Mouse (Mus musculus) hindbrain, postnatal 0 days (tissue): ENCODE data around the gene Arhgap45. TPM values are rescaled to one million over a fixed set of nuclear protein-coding genes. Genes with fewer than 3 reads are reported as not detected.
A peak's percentile ranks its signal among the peaks of the same experiment; 100 is the strongest.

Source experiments
- ATAC-seq: fragments of 200-750 bp; cut with Nextera tagmentation; 2 replicates; pipeline ENCODE4 v1.8.0; 2017; ENCODE audit warnings: mild to moderate bottlenecking, moderate TSS enrichment, moderate library complexity
- DNase-seq: peaks from one replicate; pipeline ENCODE4 v3.0.0-alpha.2; 2015; ENCODE audit warnings: low spot score
- H3K27ac ChIP-seq: fragments of 300-500 bp; sonication (generic); 2 replicates; pipeline ENCODE4 v1.5.1; 2014; ENCODE audit warnings: mild to moderate bottlenecking
- H3K27me3 ChIP-seq: fragments of 300-500 bp; sonication (generic); 2 replicates; pipeline ENCODE4 v1.6.1; 2014; ENCODE audit warnings: low read length, mixed read lengths; ENCODE audit not compliant: insufficient read depth
- H3K36me3 ChIP-seq: fragments of 300-500 bp; sonication (generic); 2 replicates; pipeline ENCODE4 v1.6.1; 2014; ENCODE audit warnings: low read length, mixed read lengths; ENCODE audit not compliant: insufficient read depth
- H3K4me1 ChIP-seq: fragments of 300-500 bp; sonication (generic); 2 replicates; pipeline ENCODE4 v1.6.1; 2014; ENCODE audit warnings: antibody characterized with exemption, low read length, mixed read lengths; ENCODE audit not compliant: insufficient read depth
- H3K4me2 ChIP-seq: fragments of 300-500 bp; sonication (generic); 2 replicates; pipeline ENCODE4 v1.6.1; 2014; ENCODE audit warnings: low read depth, mild to moderate bottlenecking, low read length, moderate library complexity, mixed read lengths
- H3K4me3 ChIP-seq: fragments of 300-500 bp; sonication (generic); 2 replicates; pipeline ENCODE4 v1.5.1; 2014; ENCODE audit warnings: low read length
- H3K9ac ChIP-seq: fragments of 300-500 bp; sonication (generic); replicated peaks from 2 replicates; pipeline ENCODE4 v1.6.1; 2014; ENCODE audit warnings: mild to moderate bottlenecking, low read length, moderate library complexity, mixed read lengths
- H3K9me3 ChIP-seq: fragments of 300-500 bp; sonication (generic); 2 replicates; pipeline ENCODE4 v1.6.1; 2016; ENCODE audit warnings: low read length, mixed read lengths
- CTCF ChIP-seq: IDR thresholded peaks from 2 replicates; pipeline ENCODE4 v1.5.1; 2016; ENCODE audit warnings: antibody characterized with exemption, control low read depth, low read depth
- WGBS: fragments of 180-500 bp; shearing (Covaris S2); extraction: QIAGEN DNeasy Blood & Tissue Kit; methylation state at CpG from one replicate; pipeline ENCODE4 v1.1.7; 2014; 5-methylcytosine and 5-hydroxymethylcytosine counted together
- polyA plus RNA-seq: library from polyadenylated mRNA; unstranded; fragments of >200 nt; fragmentation: Nextera tagmentation; extraction: Ambion mirVana; gene quantifications from 2 replicates; pipeline ENCODE4 v1.2.1, GENCODE M21; 2015
- total RNA-seq: library from RNA; depleted of rRNA; stranded (reverse); fragments of >200 nt; gene quantifications from 2 replicates; pipeline ENCODE4 v1.2.3, GENCODE M21; 2014

Arhgap45 gene
- total and polyA plus RNA-seq, 2 experiments from 2014 or later, result 1.7 to 3.3 TPM

DNA sequence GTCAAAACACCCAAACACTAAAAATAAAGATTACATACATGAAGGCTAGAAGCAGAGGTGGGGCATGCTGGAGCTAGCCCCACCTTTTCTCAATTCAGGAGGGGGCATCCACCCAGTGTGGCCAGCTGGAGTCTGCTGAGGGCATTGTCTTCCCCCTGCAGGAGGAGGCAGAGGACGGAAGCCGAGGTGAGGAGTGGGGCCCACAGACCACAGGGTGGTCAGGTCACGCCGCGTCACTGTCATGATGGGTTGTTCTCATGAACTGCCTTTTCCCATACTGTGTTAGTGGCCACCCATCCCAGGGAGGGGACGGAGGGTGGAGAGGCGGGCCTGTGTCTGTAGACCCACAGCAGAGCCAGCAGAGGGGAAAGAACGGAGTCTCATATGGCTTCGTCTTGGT lies 13.7 kb downstream of the Arhgap45 start:
- Histone ChIP-seq H3K36me3 (peaks cover 5% of the 10 kb centered on the region; the same call in 1 of the 2 replicates), H3K4me3 (no peak overlapping the region), H3K9ac (no peak overlapping the region), H3K4me2 (no peak overlapping the region), H3K27me3 (no peaks in the 10 kb centered on the region), H3K4me1 (no peaks in the 10 kb centered on the region), H3K9me3 (no peaks in the 10 kb centered on the region), H3K27ac (no peak overlapping the region)
- WGBS, result 68% methylated on average over 9 of the region's 9 CpGs
- TF ChIP-seq CTCF, result no peak
- DNase-seq (no peak), ATAC-seq (no peak)

DNA sequence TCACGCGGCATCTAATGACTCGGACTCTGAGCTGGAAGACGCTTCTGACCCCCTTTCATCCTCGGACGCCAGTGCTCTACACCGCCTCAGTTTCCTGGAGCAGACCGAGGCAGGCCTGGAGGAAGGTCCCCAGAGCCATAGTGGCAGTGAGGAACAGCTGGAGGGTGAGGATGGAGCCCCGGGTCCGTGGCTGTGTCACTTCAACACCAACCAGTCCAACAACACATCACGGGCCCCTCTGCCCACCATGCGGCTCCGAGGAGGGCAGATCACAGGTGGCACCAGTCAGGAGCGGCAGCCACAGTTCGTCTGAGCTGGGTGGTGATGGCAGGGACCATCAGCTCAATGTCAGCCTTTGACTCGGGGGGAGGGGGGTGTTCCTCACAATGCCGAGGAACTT lies 14.3 kb downstream of the Arhgap45 start:
- Histone ChIP-seq H3K27ac (no peak overlapping the region), H3K9ac (no peak overlapping the region), H3K4me3 (no peak overlapping the region), H3K36me3 (peaks cover 10% of the 10 kb centered on the region; the same call in 1 of the 2 replicates), H3K27me3 (no peaks in the 10 kb centered on the region), H3K4me2 (no peak overlapping the region), H3K9me3 (no peaks in the 10 kb centered on the region), H3K4me1 (no peaks in the 10 kb centered on the region)
- no peak for TF ChIP-seq CTCF
- no peak for DNase-seq
- no peak for ATAC-seq
- WGBS, result 84% methylated on average over 17 of the region's 17 CpGs

DNA sequence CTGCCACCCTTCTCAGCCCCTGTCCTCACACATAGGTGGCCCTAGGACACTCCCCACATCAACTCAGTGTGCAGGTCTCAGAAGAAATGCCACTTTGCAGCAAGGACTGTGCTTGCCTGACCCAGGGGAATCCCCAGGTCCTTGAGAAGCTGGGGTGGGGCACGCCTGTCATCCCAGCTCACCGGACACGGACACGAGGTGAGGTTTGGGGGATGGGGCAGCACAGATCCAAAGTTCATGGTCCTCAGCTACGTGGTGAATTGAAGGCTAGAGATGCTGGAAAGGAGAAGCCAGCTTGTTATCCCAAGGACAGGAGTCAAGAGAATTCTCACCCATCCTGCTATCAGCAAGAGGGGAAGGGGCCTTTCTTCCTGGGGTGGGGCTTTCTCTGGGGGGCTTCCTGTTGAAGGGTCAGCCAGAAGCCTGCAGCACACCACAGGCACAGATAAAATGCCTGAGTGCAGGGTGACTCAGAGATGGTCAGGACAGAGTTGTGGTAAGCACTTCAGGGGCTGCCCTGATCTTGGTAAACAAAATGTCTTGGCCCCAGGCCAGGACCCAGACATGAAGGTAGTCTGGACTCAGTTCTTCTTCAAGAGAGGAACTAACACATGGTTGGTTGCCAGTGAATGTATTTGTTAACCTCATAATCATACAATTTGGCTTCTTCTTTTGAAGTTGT lies 16.5 kb downstream of the Arhgap45 start:
- H3K36me3 ChIP-seq, result peaks cover 29% of the 10 kb centered on the region
- no peaks in the 10 kb centered on the region for H3K9me3 ChIP-seq
- H3K4me1 ChIP-seq, result no peaks in the 10 kb centered on the region
- no peak overlapping the region for H3K27ac ChIP-seq
- TF ChIP-seq CTCF, result no peak
- ATAC-seq (no peak), DNase-seq (no peak)
- no peak overlapping the region for H3K4me3 ChIP-seq
- 51% methylated on average over 5 of the region's 5 CpGs for WGBS
- no peak overlapping the region; the same call in 1 of the 2 replicates for H3K9ac ChIP-seq
- no peak overlapping the region for H3K4me2 ChIP-seq
- no peaks in the 10 kb centered on the region for H3K27me3 ChIP-seq

DNA sequence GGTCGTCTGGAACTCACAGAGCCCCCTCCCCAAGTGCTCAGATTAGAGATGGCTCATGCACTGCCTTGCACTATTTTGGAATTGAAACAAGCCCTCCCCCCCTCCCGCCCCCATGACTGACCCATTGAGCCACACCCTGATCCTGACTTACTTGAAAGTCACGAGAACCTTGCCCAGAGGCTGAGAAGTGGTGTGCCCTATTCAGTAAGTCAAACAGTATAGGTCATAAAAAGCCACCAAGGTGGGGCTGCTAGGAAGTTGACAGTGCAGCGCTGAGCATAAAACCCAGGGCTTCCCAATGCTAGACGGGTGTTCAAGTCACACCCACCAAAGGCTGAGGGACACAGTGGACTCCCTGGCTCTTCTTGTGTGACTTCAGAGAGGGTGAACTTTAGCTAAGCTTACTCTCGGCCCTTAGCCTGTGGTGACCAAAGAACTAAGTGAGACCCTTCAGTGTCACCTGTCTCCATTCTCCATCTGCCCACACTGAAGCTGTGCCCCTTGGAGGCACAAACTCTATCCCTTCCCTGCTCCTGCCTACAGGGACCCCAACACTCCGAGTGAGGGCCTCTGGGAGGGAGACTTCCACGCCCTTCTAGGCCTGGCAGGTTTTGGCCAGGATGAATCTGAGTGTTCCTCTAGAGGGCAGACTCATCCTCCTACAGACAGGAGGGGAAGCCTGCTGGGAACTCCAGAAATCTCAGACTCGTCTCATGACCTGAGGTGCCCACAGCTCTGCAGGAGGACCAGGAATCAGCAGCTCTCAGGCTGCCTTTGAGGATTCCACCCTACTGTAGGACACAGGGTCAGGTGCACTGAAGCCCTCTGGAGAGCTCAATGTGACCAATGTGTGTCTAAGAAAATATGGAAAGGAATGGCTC lies 17.3 kb downstream of the Arhgap45 start:
- H3K27me3 ChIP-seq, result no peaks in the 10 kb centered on the region
- peaks cover 7% of the 10 kb centered on the region for H3K4me1 ChIP-seq
- 0 out of 2 replicates have a peak overlapping the region, but pooled peaks have one; percentile 2 for H3K9ac ChIP-seq
- peak; percentile 61 for TF ChIP-seq CTCF
- H3K9me3 ChIP-seq, result no peaks in the 10 kb centered on the region
- H3K27ac ChIP-seq, result peak overlapping the region; percentile 26; the same call in 1 of the 2 replicates
- H3K4me2 ChIP-seq, result no peak overlapping the region
- WGBS, result 45% methylated on average over 9 of the region's 9 CpGs
- ATAC-seq, result no peak
- no peak overlapping the region for H3K4me3 ChIP-seq
- peaks cover 29% of the 10 kb centered on the region for H3K36me3 ChIP-seq
- DNase-seq, result peak; percentile 55

DNA sequence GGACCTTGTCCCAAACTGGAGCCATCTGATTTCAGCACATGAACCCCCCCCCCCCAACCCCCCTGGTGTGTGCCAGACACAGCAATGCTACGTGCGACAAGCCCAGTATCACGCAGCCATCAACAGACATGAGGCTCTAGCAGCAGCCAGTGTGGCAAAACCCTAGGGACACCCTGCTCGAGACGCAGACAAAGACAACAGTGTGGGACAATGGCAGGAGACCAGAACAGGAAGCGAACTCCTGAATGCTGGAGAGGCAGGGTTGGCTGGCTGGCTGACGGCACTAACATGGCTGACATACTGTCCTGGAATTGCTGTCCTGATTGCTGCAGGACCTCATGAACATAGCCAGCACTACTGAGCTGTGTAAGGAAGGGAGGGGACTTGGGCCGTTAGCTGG lies 18.7 kb downstream of the Arhgap45 start:
- WGBS, result 63% methylated on average over 8 of the region's 8 CpGs
- H3K9ac ChIP-seq, result no peak overlapping the region
- no peak for DNase-seq
- peaks cover 29% of the 10 kb centered on the region for H3K36me3 ChIP-seq
- no peak for TF ChIP-seq CTCF
- no peak overlapping the region for H3K27ac ChIP-seq
- no peak overlapping the region for H3K4me3 ChIP-seq
- H3K4me1 ChIP-seq, result peaks cover 10% of the 10 kb centered on the region
- H3K4me2 ChIP-seq, result no peak overlapping the region
- no peak for ATAC-seq
- H3K27me3 ChIP-seq, result no peaks in the 10 kb centered on the region
- H3K9me3 ChIP-seq, result no peaks in the 10 kb centered on the region

DNA sequence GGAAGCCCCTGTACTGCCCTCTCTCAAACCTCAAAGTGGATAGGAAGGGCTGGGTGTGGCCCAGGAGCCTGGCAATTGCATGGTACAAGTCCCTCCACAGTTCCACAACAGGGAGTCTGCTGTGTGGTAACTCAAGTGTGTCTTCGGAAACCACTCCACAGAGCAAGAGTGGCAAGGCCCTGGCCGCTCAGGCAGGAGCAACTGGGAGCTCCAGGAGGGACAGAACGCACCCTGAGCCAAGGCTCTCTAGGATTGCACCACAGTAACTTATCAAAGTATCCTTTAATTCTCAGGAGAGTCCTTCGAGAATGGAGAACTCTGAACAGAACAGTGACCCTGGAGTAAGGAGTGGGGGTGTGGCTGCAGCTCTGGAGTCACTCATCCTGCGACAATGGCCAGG lies 19.2 kb downstream of the Arhgap45 start:
- WGBS, result 92% methylated on average over 5 of the region's 5 CpGs
- H3K4me2 ChIP-seq, result no peak overlapping the region
- no peak overlapping the region for H3K4me3 ChIP-seq
- H3K27me3 ChIP-seq, result no peaks in the 10 kb centered on the region
- ATAC-seq, result no peak
- TF ChIP-seq CTCF, result no peak
- no peak overlapping the region for H3K9ac ChIP-seq
- no peak for DNase-seq
- H3K4me1 ChIP-seq, result peaks cover 10% of the 10 kb centered on the region
- H3K27ac ChIP-seq, result no peak overlapping the region
- H3K36me3 ChIP-seq, result peaks cover 29% of the 10 kb centered on the region
- no peaks in the 10 kb centered on the region for H3K9me3 ChIP-seq
